ENCODE assay signal across 35 mouse cellular contexts in the genomic region with DNA sequence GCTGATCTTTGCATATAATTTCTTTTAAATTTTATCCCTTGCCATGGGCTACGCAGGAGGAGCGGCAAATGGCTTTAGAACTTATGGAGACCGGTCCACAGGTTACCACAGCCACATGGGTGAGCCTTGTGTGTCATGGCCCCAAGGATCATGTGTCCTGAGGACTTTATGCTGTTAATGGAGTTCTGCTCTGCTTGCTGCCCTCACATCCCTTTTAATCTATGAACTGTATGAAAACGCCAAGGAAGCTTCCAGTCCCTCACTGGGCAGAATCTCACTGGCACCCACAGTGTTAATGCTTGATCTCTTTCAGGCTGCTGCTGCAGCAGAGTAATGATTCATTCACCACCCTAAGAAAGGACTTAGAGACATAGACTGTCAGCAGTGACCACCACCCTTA.
"Had no signal": no experiment of that assay in that cellular context is flagged by ENCODE, and none has a peak within 500 bp of the region (broad histone marks: within the 10 kb centered on the region; RNA-seq: fewer than 3 reads in every experiment).

No protein-coding gene starts in this region.

- H3K36me3 ChIP-seq: heart, embryonic 10.5 days; heart, embryonic 12.5 days; heart, embryonic 13.5 days; heart, embryonic 15.5 days; hindbrain, embryonic 10.5 days; hindbrain, embryonic 12.5 days; hindbrain, embryonic 13.5 days; hindbrain, embryonic 15.5 days; intestine, embryonic 15.5 days; kidney, embryonic 15.5 days had no signal

- H3K4me3 ChIP-seq: heart, adult 2 months; heart, embryonic 10.5 days; heart, embryonic 12.5 days; heart, embryonic 13.5 days; heart, embryonic 15.5 days; hindbrain, embryonic 10.5 days; hindbrain, embryonic 12.5 days; hindbrain, embryonic 13.5 days; hindbrain, embryonic 15.5 days; intestine, embryonic 15.5 days; kidney, embryonic 15.5 days; layer of hippocampus, adult 2 months had no signal

- H3K4me2 ChIP-seq: heart, embryonic 11.5 days; heart, embryonic 12.5 days; heart, embryonic 13.5 days; heart, embryonic 15.5 days; hindbrain, embryonic 12.5 days; hindbrain, embryonic 13.5 days; hindbrain, embryonic 14.5 days; hindbrain, embryonic 15.5 days; intestine, embryonic 15.5 days; kidney, embryonic 15.5 days had no signal

- H3K4me1 ChIP-seq: heart, embryonic 10.5 days; heart, embryonic 12.5 days; heart, embryonic 15.5 days; hindbrain, embryonic 10.5 days; intestine, embryonic 15.5 days; kidney, embryonic 15.5 days had no signal

- DNase-seq: heart, adult 2 months; heart, postnatal 10 days; heart, postnatal 14 days; heart, postnatal 36 days; heart, postnatal 4 days; kidney, adult 11 months; kidney, adult 18-20 months; kidney, adult 2 months; kidney, adult 8-10 months; kidney, postnatal 10 days; kidney, postnatal 14 days; kidney, postnatal 25 days; kidney, postnatal 36 days; kidney, postnatal 4 days; layer of hippocampus, adult 9-11 months; layer of hippocampus, postnatal 36 days had no signal

- ATAC-seq: hindbrain, embryonic 16.5 days; hindbrain, postnatal 0 days; inflammation-experienced regulatory T-cells, adult 6 months; intestine, embryonic 15.5 days; intestine, embryonic 16.5 days; intestine, postnatal 0 days had no signal

- H3K27me3 ChIP-seq: heart, embryonic 12.5 days; heart, embryonic 13.5 days; heart, embryonic 15.5 days; hindbrain, embryonic 12.5 days; hindbrain, embryonic 13.5 days; hindbrain, embryonic 15.5 days; intestine, embryonic 15.5 days; kidney, embryonic 15.5 days had no signal

- H3K9me3 ChIP-seq: heart, embryonic 10.5 days; heart, embryonic 12.5 days; heart, embryonic 13.5 days; heart, embryonic 15.5 days; hindbrain, embryonic 10.5 days; hindbrain, embryonic 12.5 days; hindbrain, embryonic 13.5 days; hindbrain, embryonic 15.5 days; intestine, embryonic 15.5 days; kidney, embryonic 15.5 days had no signal

- H3K27ac ChIP-seq: heart, adult 2 months; heart, embryonic 10.5 days; heart, embryonic 13.5 days; heart, embryonic 15.5 days; hindbrain, embryonic 10.5 days; hindbrain, embryonic 12.5 days; hindbrain, embryonic 13.5 days; hindbrain, embryonic 14.5 days; hindbrain, embryonic 15.5 days; hindbrain, postnatal 0 days; intestine, embryonic 15.5 days; kidney, embryonic 15.5 days; kidney, postnatal 0 days; layer of hippocampus, adult 2 months had no signal

- H3K9ac ChIP-seq: heart, embryonic 12.5 days; heart, embryonic 13.5 days; heart, embryonic 15.5 days; hindbrain, embryonic 12.5 days; hindbrain, embryonic 13.5 days; hindbrain, embryonic 14.5 days; hindbrain, embryonic 15.5 days; intestine, embryonic 15.5 days; kidney, embryonic 15.5 days had no signal
